In genomic region chr10:93915531-93916275, GRCm38 (mm10) we compare ENCODE assay signal across 12 mouse cellular contexts. TPM values are rescaled to one million over a fixed set of nuclear protein-coding genes. Genes with fewer than 3 reads are reported as not detected.
DNase-seq lines count a peak whose midpoint lies in the region; ATAC-seq lines count a peak whose summit lies in the region.
"Had no signal": no experiment of that assay in that cellular context is flagged by ENCODE, and none has a peak within 500 bp of the region (broad histone marks: within the 10 kb centered on the region; RNA-seq: fewer than 3 reads in every experiment).

No protein-coding gene starts in this region.

- no peak overlapping the region for H3K9ac ChIP-seq in midbrain, embryonic 15.5 days
- H3K9ac ChIP-seq in embryonic facial prominence, embryonic 12.5 days, result no peak overlapping the region
- H3K9ac ChIP-seq: lung, embryonic 14.5 days had no signal

- H3K27me3 ChIP-seq in midbrain, embryonic 15.5 days (replicated peaks), result no peaks in the 10 kb centered on the region
- no peaks in the 10 kb centered on the region for H3K27me3 ChIP-seq in midbrain, embryonic 10.5 days (ENCODE audit: low read depth, poor library complexity, severe bottlenecking)
- no peaks in the 10 kb centered on the region for H3K27me3 ChIP-seq in embryonic facial prominence, embryonic 12.5 days
- H3K27me3 ChIP-seq in limb, embryonic 10.5 days (ENCODE audit: low read depth, poor library complexity, severe bottlenecking), result 0 out of 2 replicates have a peak, but pooled peaks cover 3% of the 10 kb centered on the region

- H3K27ac ChIP-seq in midbrain, embryonic 15.5 days, result no peak overlapping the region
- H3K27ac ChIP-seq in midbrain, embryonic 10.5 days (replicated peaks), result no peak overlapping the region
- peak overlapping the region; percentile 55 for H3K27ac ChIP-seq in embryonic facial prominence, embryonic 12.5 days
- H3K27ac ChIP-seq in limb, embryonic 10.5 days, result peak overlapping the region; percentile 61
- H3K27ac ChIP-seq: left cerebral cortex, adult 2 months had no signal

- no peak for ATAC-seq in midbrain, embryonic 15.5 days (replicated peaks)
- ATAC-seq in embryonic facial prominence, embryonic 12.5 days (ENCODE audit: insufficient number of reproducible peaks, insufficient read depth, low FRiP score, low TSS enrichment), result peak; percentile 47; the same call in 1 of the 2 replicates

- H3K36me3 ChIP-seq in midbrain, embryonic 15.5 days (replicated peaks), result no peaks in the 10 kb centered on the region
- H3K36me3 ChIP-seq in midbrain, embryonic 10.5 days, result no peaks in the 10 kb centered on the region
- no peaks in the 10 kb centered on the region for H3K36me3 ChIP-seq in embryonic facial prominence, embryonic 12.5 days
- H3K36me3 ChIP-seq in limb, embryonic 10.5 days, result no peaks in the 10 kb centered on the region

- 44% methylated on average over 11 of the region's 11 CpGs for WGBS in midbrain, embryonic 15.5 days
- 49% methylated on average over 11 of the region's 11 CpGs for WGBS in midbrain, embryonic 10.5 days
- 18% methylated on average over 11 of the region's 11 CpGs for WGBS in embryonic facial prominence, embryonic 12.5 days
- 42% methylated on average over 11 of the region's 11 CpGs for WGBS in limb, embryonic 10.5 days

- no peaks in the 10 kb centered on the region for H3K4me1 ChIP-seq in midbrain, embryonic 15.5 days
- peaks cover 13% of the 10 kb centered on the region for H3K4me1 ChIP-seq in midbrain, embryonic 10.5 days
- H3K4me1 ChIP-seq in embryonic facial prominence, embryonic 12.5 days, result peaks cover 13% of the 10 kb centered on the region
- peaks cover 20% of the 10 kb centered on the region for H3K4me1 ChIP-seq in limb, embryonic 10.5 days

- DNase-seq in midbrain, embryonic 10.5 days (ENCODE audit: low spot score), result no peak
- DNase-seq in limb, embryonic 10.5 days (ENCODE audit: low spot score), result peak; percentile 37
- peak; percentile 45 to 58 for DNase-seq in thymus, postnatal 36 days
- DNase-seq in spleen, postnatal 14 days (ENCODE audit: low spot score in 2 of 2), result no peak
- no peak for DNase-seq in kidney, postnatal 25 days
- DNase-seq: adrenal gland, adult 2 months; kidney, postnatal 10 days; lung, embryonic 14.5 days had no signal

- H3K4me3 ChIP-seq in midbrain, embryonic 15.5 days, result no peak overlapping the region
- H3K4me3 ChIP-seq in midbrain, embryonic 10.5 days, result no peak overlapping the region
- no peak overlapping the region for H3K4me3 ChIP-seq in embryonic facial prominence, embryonic 12.5 days
- peak overlapping the region; percentile 30; the same call in 1 of the 2 replicates for H3K4me3 ChIP-seq in limb, embryonic 10.5 days
- H3K4me3 ChIP-seq: left cerebral cortex, adult 2 months; myocyte had no signal

- H3K9me3 ChIP-seq in midbrain, embryonic 15.5 days, result no peaks in the 10 kb centered on the region
- no peaks in the 10 kb centered on the region for H3K9me3 ChIP-seq in midbrain, embryonic 10.5 days (replicated peaks)
- peaks cover 2% of the 10 kb centered on the region; the same call in 1 of the 2 replicates for H3K9me3 ChIP-seq in embryonic facial prominence, embryonic 12.5 days
- no peaks in the 10 kb centered on the region for H3K9me3 ChIP-seq in limb, embryonic 10.5 days (replicated peaks)

- H3K4me2 ChIP-seq in midbrain, embryonic 15.5 days, result 0 out of 2 replicates have a peak overlapping the region, but pooled peaks have one; percentile 2
- H3K4me2 ChIP-seq in embryonic facial prominence, embryonic 12.5 days (replicated peaks), result 0 out of 2 replicates have a peak overlapping the region, but pooled peaks have one; percentile 13
- H3K4me2 ChIP-seq: lung, embryonic 14.5 days had no signal

RNA-seq across cellular contexts. Expression of gene Metap2, which starts 18.8 kb away (rescaled TPM):
- 140 and 157 TPM in 2 replicates for polyA plus RNA-seq in midbrain, embryonic 15.5 days (2015; fragmentation: Nextera tagmentation; extraction: Ambion mirVana)
- polyA plus RNA-seq in midbrain, embryonic 10.5 days (2016; fragmentation: Nextera tagmentation; extraction: Ambion mirVana), result 221 and 231 TPM in 2 replicates
- polyA plus RNA-seq in embryonic facial prominence, embryonic 12.5 days (2016; fragmentation: Nextera tagmentation; extraction: Ambion mirVana), result 184 and 201 TPM in 2 replicates
- 221 and 241 TPM in 2 replicates for polyA plus RNA-seq in limb, embryonic 10.5 days (2016; fragmentation: Nextera tagmentation; extraction: Ambion mirVana)

Comparison
In these comparisons a context has a peak if more than half of its experiments do, and no peak if none do; other contexts are left out.
1. H3K27ac ChIP-seq: peak in embryonic facial prominence, embryonic 12.5 days (single experiment) and limb, embryonic 10.5 days (single experiment); none in midbrain, embryonic 15.5 days (single experiment) and midbrain, embryonic 10.5 days (single experiment).
2. DNase-seq: peak in limb, embryonic 10.5 days (single experiment) and thymus, postnatal 36 days (2 of 2); none in midbrain, embryonic 10.5 days (single experiment), spleen, postnatal 14 days (0 of 2) and kidney, postnatal 25 days (0 of 2).